Mouse (Mus musculus) limb, embryonic 13.5 days (tissue): ENCODE measurements at regions not wholly inside any gene's neighbourhood (a gene's known extent, or its start where the extent isn't known, plus 50 kb on each side); places are given as distances from the start of the nearest gene placed in this dataset.
A peak's percentile ranks its signal among the peaks of the same experiment; 100 is the strongest.

Source experiments
- ATAC-seq: fragments of 200-750 bp; cut with Nextera tagmentation; 2 replicates; pipeline ENCODE4 v1.8.0; 2017; ENCODE audit warnings: low read depth, moderate number of reproducible peaks, moderate TSS enrichment; ENCODE audit not compliant: low FRiP score
- H3K27ac ChIP-seq: fragments of 300-500 bp; sonication (generic); 2 replicates; pipeline ENCODE4 v1.5.1; 2015; ENCODE audit warnings: inconsistent platforms, mild to moderate bottlenecking, moderate library complexity
- H3K27me3 ChIP-seq: fragments of 300-500 bp; sonication (generic); 2 replicates; pipeline ENCODE4 v1.6.1; 2015; ENCODE audit warnings: mild to moderate bottlenecking, inconsistent platforms
- H3K36me3 ChIP-seq: fragments of 300-500 bp; sonication (generic); 2 replicates; pipeline ENCODE4 v1.6.1; 2015; ENCODE audit warnings: inconsistent platforms, mild to moderate bottlenecking, moderate library complexity
- H3K4me1 ChIP-seq: fragments of 300-500 bp; sonication (generic); 2 replicates; pipeline ENCODE4 v1.6.1; 2015; ENCODE audit warnings: inconsistent platforms
- H3K4me2 ChIP-seq: fragments of 300-500 bp; sonication (generic); replicated peaks from 2 replicates; pipeline ENCODE4 v1.6.1; 2015; ENCODE audit warnings: inconsistent platforms, mild to moderate bottlenecking, moderate library complexity
- H3K4me3 ChIP-seq: fragments of 300-500 bp; sonication (generic); 2 replicates; pipeline ENCODE4 v1.5.1; 2015; ENCODE audit warnings: moderate library complexity, mild to moderate bottlenecking, inconsistent platforms
- H3K9ac ChIP-seq: fragments of 300-500 bp; sonication (generic); 2 replicates; pipeline ENCODE4 v1.6.1; 2015; ENCODE audit warnings: mild to moderate bottlenecking, inconsistent platforms
- H3K9me3 ChIP-seq: fragments of 300-500 bp; sonication (generic); 2 replicates; pipeline ENCODE4 v1.6.1; 2016; ENCODE audit warnings: inconsistent platforms
- WGBS: fragments of 180-500 bp; shearing (Covaris S2); methylation state at CpG from one replicate; pipeline ENCODE4 v1.1.7; 2015; 5-methylcytosine and 5-hydroxymethylcytosine counted together

DNA sequence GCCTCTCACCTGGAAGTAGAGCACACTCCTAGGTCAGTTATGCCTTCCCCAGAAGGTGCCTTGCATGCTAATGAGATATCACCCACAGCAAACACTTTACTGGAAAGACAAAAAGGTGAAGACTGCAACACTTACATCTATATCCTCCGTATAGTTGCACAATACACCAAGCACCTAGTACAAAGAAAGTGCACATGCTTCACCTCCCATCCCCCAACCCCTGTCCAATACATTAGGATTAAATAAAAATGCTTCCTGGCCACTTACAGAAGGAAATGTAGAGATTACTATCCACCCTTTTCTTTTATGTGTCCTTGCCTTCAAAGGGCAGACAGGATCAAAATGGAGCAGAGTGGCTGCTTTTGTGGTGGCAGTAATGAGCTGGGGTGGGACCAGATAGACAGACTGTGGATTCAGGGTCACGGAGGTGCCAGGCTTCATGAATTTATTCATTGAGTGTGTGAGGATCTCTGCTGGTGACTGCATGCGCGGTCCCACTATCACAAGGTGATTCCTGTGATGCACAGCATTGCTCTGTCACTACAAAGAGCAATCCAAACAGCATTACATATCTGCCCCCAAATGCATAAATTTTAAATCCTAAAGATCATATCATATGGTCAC, 109.9 kb upstream of the Fat4 start:
- Histone ChIP-seq H3K9ac (no peak overlapping the region), H3K4me3 (no peak overlapping the region), H3K4me2 (no peak overlapping the region), H3K27me3 (no peaks in the 10 kb centered on the region), H3K36me3 (no peaks in the 10 kb centered on the region), H3K9me3 (no peaks in the 10 kb centered on the region), H3K4me1 (no peaks in the 10 kb centered on the region), H3K27ac (no peak overlapping the region)
- WGBS: 83% methylated on average over 4 of the region's 4 CpGs
- ATAC-seq: no peak

DNA sequence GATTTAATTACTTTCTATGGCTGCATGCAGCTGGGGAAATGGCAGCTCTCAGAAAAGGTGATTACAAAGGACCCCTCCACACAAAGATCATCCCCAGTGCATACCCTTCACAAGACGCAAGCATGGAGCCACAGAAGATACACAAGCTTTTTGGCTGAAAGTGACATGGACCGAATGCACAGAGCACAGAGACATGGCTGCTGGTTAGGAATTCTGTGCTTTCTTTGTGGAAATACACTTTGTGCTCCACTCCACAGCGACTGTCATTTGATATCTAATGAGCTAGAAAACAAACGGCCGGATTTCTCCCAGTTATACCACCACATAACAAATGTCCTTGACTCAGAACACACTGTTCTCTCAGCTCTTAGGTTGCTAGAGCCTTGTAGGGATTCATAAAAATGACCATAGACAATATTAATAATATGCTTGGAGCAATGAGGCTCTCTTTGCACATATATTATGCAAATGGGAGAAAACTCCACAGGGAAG, 132.1 kb upstream of the Fat4 start:
- Histone ChIP-seq H3K4me3 (no peak overlapping the region), H3K9ac (no peak overlapping the region), H3K27ac (no peak overlapping the region), H3K4me1 (0 out of 2 replicates have a peak, but pooled peaks cover 3% of the 10 kb centered on the region), H3K36me3 (no peaks in the 10 kb centered on the region), H3K27me3 (no peaks in the 10 kb centered on the region), H3K9me3 (no peaks in the 10 kb centered on the region), H3K4me2 (no peak overlapping the region)
- ATAC-seq: no peak
- 45% methylated on average over 5 of the region's 5 CpGs for WGBS

DNA sequence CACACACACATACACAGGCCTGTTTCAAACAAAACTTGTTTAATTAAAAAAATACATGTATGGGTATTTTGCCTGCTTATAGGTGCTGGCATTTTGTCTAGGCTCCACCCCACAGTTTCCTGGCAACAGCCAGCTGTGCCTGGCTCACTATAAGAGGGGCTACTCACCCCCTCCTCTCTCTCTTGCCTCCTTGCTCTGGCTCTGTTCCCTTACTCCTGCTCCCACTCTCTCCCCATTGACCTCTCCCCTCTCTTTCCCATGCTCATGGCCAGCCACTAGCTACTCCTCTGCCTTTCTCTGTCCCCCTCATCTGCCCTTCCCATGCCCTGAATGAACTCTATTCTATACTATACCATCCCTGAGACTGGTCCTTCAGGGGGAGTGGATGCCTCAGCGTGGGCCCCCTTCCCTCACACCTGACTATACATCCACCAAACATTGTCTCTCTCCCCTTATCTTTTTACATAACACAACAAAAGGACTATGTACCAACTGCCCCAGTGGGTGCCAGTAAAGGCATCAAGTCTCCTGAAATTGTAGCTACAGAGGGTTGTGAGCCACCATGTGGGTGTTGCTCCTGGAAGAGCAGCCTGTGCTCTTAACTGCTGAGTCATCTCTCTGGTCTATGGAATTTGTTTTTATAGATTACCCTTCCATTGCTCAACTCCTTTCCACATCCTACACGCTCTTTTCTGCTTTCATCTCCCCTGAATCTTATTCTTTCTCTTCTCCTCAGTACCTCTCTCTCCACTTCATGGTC, 133.1 kb upstream of the Fat4 start:
- 88% methylated on average over 2 of the region's 2 CpGs for WGBS
- 0 out of 2 replicates have a peak, but pooled peaks cover 3% of the 10 kb centered on the region for H3K4me1 ChIP-seq
- H3K36me3 ChIP-seq: no peaks in the 10 kb centered on the region
- H3K4me2 ChIP-seq: no peak overlapping the region
- ATAC-seq: no peak
- no peak overlapping the region for H3K27ac ChIP-seq
- H3K9ac ChIP-seq: no peak overlapping the region
- no peaks in the 10 kb centered on the region for H3K27me3 ChIP-seq
- H3K9me3 ChIP-seq: no peaks in the 10 kb centered on the region
- no peak overlapping the region for H3K4me3 ChIP-seq

DNA sequence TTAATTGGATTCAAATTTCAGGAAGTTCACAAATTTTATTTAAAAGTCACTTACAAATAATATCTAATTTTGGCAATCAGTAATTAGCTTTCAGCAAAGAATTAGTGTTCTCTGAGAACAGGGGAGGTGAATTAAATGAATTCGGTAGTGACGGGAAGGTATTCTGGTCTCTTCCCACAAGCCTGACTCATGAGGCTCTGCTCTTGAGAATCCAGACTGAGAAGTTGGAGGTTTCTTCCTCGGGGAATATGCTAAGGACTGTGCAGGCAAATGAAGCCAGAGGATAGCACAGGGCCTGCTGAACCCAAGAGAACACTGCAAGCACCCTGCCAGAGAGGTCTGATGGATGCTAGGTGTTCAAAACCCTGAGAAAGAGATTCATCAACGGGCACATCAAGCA, 144.6 kb upstream of the Fat4 start:
- Histone ChIP-seq H3K36me3 (no peaks in the 10 kb centered on the region), H3K9ac (no peak overlapping the region), H3K27ac (no peak overlapping the region), H3K27me3 (no peaks in the 10 kb centered on the region), H3K4me1 (no peaks in the 10 kb centered on the region), H3K9me3 (no peaks in the 10 kb centered on the region), H3K4me3 (no peak overlapping the region), H3K4me2 (no peak overlapping the region)
- no peak for ATAC-seq
- 86% methylated on average over 4 of the region's 4 CpGs for WGBS

DNA sequence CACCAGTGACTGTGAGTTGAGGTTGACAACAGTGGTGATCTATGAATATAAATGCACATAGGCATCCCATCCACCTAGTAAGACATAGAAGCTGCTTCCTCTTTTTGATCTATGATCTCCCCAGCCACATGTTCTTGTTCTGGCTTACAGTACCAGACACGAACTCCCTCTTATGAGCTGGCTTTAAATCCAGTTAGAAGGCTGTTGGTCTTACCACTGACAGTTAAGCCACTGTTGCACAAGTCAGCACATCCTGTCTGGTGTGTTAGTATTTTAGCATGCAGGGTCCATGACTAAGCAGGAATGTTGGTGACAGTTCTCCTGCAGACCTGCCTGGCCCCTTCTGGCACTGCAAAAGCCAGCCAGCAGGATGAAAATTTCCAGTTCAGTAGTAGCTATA, 164.1 kb upstream of the Fat4 start:
- no peaks in the 10 kb centered on the region for H3K4me1 ChIP-seq
- no peaks in the 10 kb centered on the region for H3K9me3 ChIP-seq
- no peaks in the 10 kb centered on the region for H3K36me3 ChIP-seq
- no peak overlapping the region for H3K27ac ChIP-seq
- ATAC-seq: no peak
- no peak overlapping the region for H3K9ac ChIP-seq
- no peak overlapping the region for H3K4me2 ChIP-seq
- no peaks in the 10 kb centered on the region for H3K27me3 ChIP-seq
- no peak overlapping the region for H3K4me3 ChIP-seq
- WGBS: 74% methylated on average over 1 of the region's 1 CpGs

DNA sequence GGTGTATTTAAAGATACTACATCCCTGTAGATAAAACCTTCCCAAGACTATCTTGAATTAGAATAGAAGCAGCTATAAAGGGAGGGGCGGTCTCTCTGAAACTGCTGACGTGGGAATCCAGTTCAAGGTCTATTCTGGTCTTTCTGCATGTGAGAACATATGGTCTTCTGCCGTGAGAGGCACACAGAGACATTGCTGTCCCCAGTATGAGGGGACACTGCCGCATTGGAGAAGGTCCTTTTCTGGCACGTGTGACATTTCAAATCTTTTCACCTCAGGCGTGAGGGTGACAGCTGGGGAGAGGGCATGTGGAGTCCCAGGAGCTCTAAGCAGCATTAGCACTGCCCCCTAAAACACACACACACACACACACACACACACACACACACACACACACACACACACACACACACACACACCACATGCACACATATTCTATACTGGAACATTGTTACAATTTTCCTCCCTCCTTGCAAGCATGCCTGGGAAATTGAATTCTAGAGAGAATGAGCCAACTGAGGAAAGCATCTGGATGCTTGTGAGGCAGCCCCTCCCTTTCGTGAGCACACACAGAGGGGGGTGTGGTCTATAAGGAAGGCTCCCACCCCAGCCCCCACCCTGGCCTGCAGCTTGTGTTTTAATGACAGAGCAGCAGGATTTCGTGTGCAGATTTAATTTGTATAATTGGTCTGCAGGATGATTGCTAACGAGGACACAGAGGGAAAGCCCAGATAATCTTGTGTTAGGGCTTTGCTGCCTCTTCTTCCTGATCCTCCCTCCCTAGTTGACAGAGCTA, 174.5 kb upstream of the Fat4 start:
- Histone ChIP-seq H3K4me2 (no peak overlapping the region), H3K36me3 (no peaks in the 10 kb centered on the region), H3K9ac (no peak overlapping the region)

DNA sequence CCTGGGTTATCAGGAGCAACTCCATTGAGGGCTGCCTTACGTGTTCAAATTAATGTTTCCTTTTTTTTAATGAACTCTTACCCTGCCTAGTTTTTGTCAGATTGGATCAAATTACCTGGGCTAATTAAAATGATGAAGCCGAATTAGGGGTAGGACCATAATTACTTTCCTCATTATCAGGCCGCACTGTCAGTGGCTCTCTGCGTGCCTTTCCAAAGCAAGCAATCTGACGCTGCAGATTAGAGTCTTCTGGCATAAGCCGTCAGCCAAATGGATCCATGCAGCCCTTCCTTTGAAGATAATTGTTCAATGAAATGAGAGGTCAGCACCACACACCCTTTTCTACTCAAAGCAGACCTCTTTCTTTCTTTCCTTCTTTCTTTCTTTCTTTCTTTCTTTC, 175.5 kb upstream of the Fat4 start:
- Histone ChIP-seq H3K27ac (no peak overlapping the region), H3K36me3 (no peaks in the 10 kb centered on the region), H3K4me2 (no peak overlapping the region), H3K4me3 (no peak overlapping the region), H3K9ac (no peak overlapping the region), H3K4me1 (peaks cover 8% of the 10 kb centered on the region; the same call in 1 of the 2 replicates), H3K27me3 (no peaks in the 10 kb centered on the region), H3K9me3 (no peaks in the 10 kb centered on the region)
- WGBS: 15% methylated on average over 6 of the region's 6 CpGs
- no peak for ATAC-seq

More for the DNA sequence above, 174.5 kb upstream of the Fat4 start:
- H3K4me3 ChIP-seq: no peak overlapping the region
- H3K27ac ChIP-seq: no peak overlapping the region
- 0 out of 2 replicates have a peak, but pooled peaks have one; percentile 16 for ATAC-seq
- no peaks in the 10 kb centered on the region for H3K9me3 ChIP-seq
- H3K27me3 ChIP-seq: no peaks in the 10 kb centered on the region
- WGBS: 23% methylated on average over 9 of the region's 9 CpGs
- peaks cover 8% of the 10 kb centered on the region; the same call in 1 of the 2 replicates for H3K4me1 ChIP-seq

DNA sequence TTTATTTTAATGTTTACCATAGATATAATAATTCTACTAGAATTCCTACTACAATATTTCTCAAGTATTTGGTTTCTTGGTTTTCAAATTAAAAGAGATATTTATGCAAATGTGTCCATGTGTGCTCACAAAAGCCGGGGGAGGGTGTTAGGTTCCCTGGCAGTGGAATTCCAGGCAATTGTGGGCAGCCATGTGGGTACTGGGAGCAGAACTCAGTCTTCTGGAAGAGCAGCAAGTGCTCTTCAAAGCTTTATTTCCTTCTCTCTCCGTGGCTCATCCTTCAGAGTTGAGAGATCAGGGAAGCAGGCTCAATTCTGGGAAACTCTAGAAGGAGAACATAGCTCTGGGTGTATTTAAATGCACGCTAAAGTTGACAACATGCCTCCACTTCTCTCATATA, 178.8 kb upstream of the Fat4 start:
- no peak overlapping the region for H3K4me2 ChIP-seq
- no peaks in the 10 kb centered on the region for H3K9me3 ChIP-seq
- no peak overlapping the region for H3K9ac ChIP-seq
- H3K27ac ChIP-seq: no peak overlapping the region
- WGBS: 72% methylated on average over 3 of the region's 3 CpGs
- no peak for ATAC-seq
- no peaks in the 10 kb centered on the region for H3K36me3 ChIP-seq
- H3K27me3 ChIP-seq: no peaks in the 10 kb centered on the region
- peaks cover 8% of the 10 kb centered on the region; the same call in 1 of the 2 replicates for H3K4me1 ChIP-seq
- H3K4me3 ChIP-seq: no peak overlapping the region

DNA sequence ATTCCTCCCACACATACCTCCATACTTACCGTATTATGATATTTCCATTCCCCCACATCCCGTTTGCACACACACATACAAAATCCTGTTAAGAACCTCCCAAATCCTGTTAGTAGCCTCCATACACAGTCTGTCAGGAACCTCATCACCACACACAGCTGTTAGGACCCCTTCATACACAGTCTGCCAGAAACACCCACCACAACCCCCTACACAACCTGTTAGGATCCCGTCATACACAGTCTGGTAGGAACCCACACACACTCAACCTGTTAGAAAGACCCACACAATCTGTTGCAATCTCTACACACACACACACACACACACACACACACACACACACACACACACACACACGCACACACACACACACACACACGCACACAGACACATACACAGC, 187.5 kb upstream of the Fat4 start:
- no peaks in the 10 kb centered on the region for H3K36me3 ChIP-seq
- H3K27me3 ChIP-seq: no peaks in the 10 kb centered on the region
- no peak overlapping the region for H3K4me3 ChIP-seq
- no peak for ATAC-seq
- no peak overlapping the region for H3K27ac ChIP-seq
- H3K4me1 ChIP-seq: peaks cover 8% of the 10 kb centered on the region; the same call in 1 of the 2 replicates
- 79% methylated on average over 5 of the region's 5 CpGs for WGBS
- H3K9me3 ChIP-seq: no peaks in the 10 kb centered on the region; the same call in 1 of the 2 replicates
- no peak overlapping the region for H3K4me2 ChIP-seq
- H3K9ac ChIP-seq: no peak overlapping the region

DNA sequence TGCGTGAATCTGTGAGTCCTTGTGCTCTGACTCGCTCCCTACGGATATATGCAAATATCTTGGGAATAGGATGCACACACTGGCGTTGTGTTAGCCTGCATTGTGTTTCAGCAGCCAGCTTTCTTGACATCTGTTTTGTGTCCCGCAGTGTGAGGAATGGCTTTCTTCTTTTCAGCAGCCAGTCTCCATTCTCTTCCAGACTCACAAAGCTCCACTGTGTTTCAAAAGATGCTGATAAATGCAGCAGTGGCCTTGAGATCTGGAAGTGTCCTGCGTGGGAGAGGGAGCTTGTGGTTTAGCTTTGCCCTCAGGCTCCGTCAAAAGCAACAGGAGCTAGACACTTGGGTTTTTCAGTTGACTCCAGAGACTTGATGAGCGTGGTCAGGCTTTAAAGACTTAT, 188.9 kb upstream of the Fat4 start:
- no peaks in the 10 kb centered on the region for H3K27me3 ChIP-seq
- H3K9ac ChIP-seq: no peak overlapping the region
- peaks cover 8% of the 10 kb centered on the region; the same call in 1 of the 2 replicates for H3K4me1 ChIP-seq
- no peaks in the 10 kb centered on the region for H3K36me3 ChIP-seq
- no peaks in the 10 kb centered on the region; the same call in 1 of the 2 replicates for H3K9me3 ChIP-seq
- no peak for ATAC-seq
- no peak overlapping the region for H3K4me3 ChIP-seq
- no peak overlapping the region for H3K4me2 ChIP-seq
- H3K27ac ChIP-seq: no peak overlapping the region
- WGBS: 52% methylated on average over 8 of the region's 8 CpGs

DNA sequence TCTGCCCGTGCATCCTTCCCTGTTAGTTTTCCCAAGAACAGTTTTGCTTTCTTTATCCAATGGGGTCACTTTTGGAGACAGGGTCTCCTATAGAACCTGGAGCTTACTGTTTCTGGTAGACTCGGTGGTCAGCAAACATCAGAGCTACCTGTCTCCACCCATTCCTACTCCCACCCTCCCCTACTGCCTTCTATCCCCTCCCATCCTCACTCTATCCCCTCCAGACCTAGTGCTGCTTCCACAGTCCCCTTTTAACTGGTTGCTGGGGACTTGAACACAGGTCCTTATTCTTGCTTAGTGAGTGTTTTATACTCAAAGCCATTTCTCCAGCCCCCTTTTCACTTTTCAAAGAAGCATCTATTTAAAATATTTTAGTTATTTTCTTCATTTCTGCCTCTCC, 189.4 kb upstream of the Fat4 start:
- H3K4me2 ChIP-seq: no peak overlapping the region
- H3K4me1 ChIP-seq: peaks cover 8% of the 10 kb centered on the region; the same call in 1 of the 2 replicates
- H3K27ac ChIP-seq: no peak overlapping the region
- H3K27me3 ChIP-seq: no peaks in the 10 kb centered on the region
- no peak for ATAC-seq
- H3K36me3 ChIP-seq: no peaks in the 10 kb centered on the region
- 75% methylated on average over 2 of the region's 2 CpGs for WGBS
- H3K4me3 ChIP-seq: no peak overlapping the region
- no peaks in the 10 kb centered on the region; the same call in 1 of the 2 replicates for H3K9me3 ChIP-seq
- H3K9ac ChIP-seq: no peak overlapping the region

DNA sequence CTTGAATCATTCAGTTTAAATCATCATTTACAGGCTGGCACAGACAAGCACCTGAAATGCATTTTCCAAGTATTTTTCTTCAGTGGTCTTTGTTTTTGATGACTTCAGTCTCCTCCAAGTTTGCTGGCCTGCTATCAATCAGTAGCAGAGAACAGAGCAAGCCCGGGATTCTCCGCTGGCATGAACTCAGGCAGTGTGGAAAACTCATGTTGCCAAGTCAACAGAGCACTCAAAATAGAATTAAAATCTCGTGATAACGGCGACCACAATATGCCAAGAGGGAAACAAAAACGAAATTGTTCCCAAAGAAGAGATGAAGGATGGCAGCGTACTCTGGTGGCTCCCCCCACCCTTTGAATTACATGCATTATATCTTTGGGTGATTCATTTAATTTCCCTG, 190.9 kb upstream of the Fat4 start:
- no peaks in the 10 kb centered on the region for H3K27me3 ChIP-seq
- no peak overlapping the region for H3K4me3 ChIP-seq
- 80% methylated on average over 7 of the region's 7 CpGs for WGBS
- H3K4me1 ChIP-seq: peaks cover 8% of the 10 kb centered on the region; the same call in 1 of the 2 replicates
- no peak for ATAC-seq
- H3K36me3 ChIP-seq: no peaks in the 10 kb centered on the region
- no peak overlapping the region for H3K4me2 ChIP-seq
- no peak overlapping the region for H3K27ac ChIP-seq
- no peak overlapping the region for H3K9ac ChIP-seq
- no peaks in the 10 kb centered on the region; the same call in 1 of the 2 replicates for H3K9me3 ChIP-seq
